Mouse (Mus musculus) forebrain, embryonic 13.5 days (tissue): ENCODE results near the gene Rassf2. TPM values are rescaled to one million over a fixed set of nuclear protein-coding genes. Genes with fewer than 3 reads are reported as not detected.
A peak's percentile ranks its signal among the peaks of the same experiment; 100 is the strongest.

Source experiments
- ATAC-seq: fragments of 200-750 bp; cut with Nextera tagmentation; 2 replicates; pipeline ENCODE4 v1.8.0; 2017
- H3K27ac ChIP-seq: fragments of 300-500 bp; sonication (generic); 2 replicates; pipeline ENCODE4 v1.5.1; 2015; ENCODE audit warnings: inconsistent platforms, mild to moderate bottlenecking, moderate library complexity
- H3K27me3 ChIP-seq: fragments of 300-500 bp; sonication (generic); 2 replicates; pipeline ENCODE4 v1.6.1; 2015; ENCODE audit warnings: mild to moderate bottlenecking, inconsistent platforms
- H3K36me3 ChIP-seq: fragments of 300-500 bp; sonication (generic); 2 replicates; pipeline ENCODE4 v1.6.1; 2015; ENCODE audit warnings: mild to moderate bottlenecking, inconsistent platforms; ENCODE audit not compliant: poor library complexity, severe bottlenecking
- H3K4me1 ChIP-seq: fragments of 300-500 bp; sonication (generic); 2 replicates; pipeline ENCODE4 v1.6.1; 2015; ENCODE audit warnings: inconsistent platforms
- H3K4me2 ChIP-seq: fragments of 300-500 bp; sonication (generic); 2 replicates; pipeline ENCODE4 v1.6.1; 2015; ENCODE audit warnings: inconsistent platforms, mild to moderate bottlenecking, moderate library complexity
- H3K4me3 ChIP-seq: fragments of 300-500 bp; sonication (generic); 2 replicates; pipeline ENCODE4 v1.5.1; 2015; ENCODE audit warnings: mild to moderate bottlenecking, inconsistent platforms
- H3K9ac ChIP-seq: fragments of 300-500 bp; sonication (generic); 2 replicates; pipeline ENCODE4 v1.6.1; 2015; ENCODE audit warnings: mild to moderate bottlenecking, inconsistent platforms
- H3K9me3 ChIP-seq: fragments of 300-500 bp; sonication (generic); replicated peaks from 2 replicates; pipeline ENCODE4 v1.6.1; 2016; ENCODE audit warnings: inconsistent platforms
- WGBS: fragments of 180-500 bp; shearing (Covaris S2); methylation state at CpG from one replicate; pipeline ENCODE4 v1.1.7; 2015; 5-methylcytosine and 5-hydroxymethylcytosine counted together
- polyA plus RNA-seq: library from polyadenylated mRNA; unstranded; fragments of >200 nt; fragmentation: Nextera tagmentation; extraction: Ambion mirVana; gene quantifications from 2 replicates; pipeline ENCODE4 v1.2.1, GENCODE M21; 2015

Rassf2 gene
- polyA plus RNA-seq, 1 experiment from 2014 or later: 21.1 TPM

DNA sequence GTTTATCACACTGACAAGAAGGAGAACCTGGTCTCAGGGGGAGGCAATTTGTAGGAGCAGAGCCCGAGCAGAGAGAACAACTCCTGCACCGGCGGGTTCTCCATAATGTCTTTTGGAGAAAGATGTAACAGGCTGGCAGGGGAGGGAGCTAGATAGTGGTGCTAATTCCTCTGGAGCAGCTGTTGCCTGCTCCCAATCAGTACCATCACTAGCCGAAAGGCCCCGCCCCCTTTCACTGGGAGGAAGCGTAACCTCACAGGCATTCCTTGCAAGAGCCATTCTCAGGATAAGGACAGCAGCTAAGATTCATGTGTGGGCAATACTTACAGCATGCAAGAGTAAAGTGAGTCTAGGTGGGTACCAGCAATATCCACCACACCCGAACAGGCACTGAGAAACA is 12.4 kb downstream of the Rassf2 start:
- WGBS: 71% methylated on average over 7 of the region's 7 CpGs
- ATAC-seq: no peak
- no peaks in the 10 kb centered on the region for H3K9me3 ChIP-seq

DNA sequence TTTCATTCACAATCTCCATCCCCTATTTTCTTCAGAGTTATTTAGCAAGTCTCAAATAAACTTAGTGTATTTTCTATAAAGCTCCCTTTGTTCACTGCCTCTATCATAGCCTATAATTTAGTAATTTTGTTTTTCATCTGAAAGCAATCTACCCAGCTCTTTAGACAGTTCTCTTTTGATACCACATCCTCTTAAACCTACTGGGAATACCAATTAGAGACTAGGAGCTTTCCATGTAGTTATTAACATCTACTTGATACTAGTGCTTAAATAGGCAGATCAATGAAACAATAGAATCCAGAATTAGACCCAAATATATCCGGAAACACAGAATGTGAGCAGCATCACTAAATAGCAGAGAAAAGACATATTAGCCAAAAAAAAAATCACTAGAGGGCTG is 14.0 kb downstream of the Rassf2 start:
- Histone ChIP-seq H3K27me3 (no peaks in the 10 kb centered on the region), H3K27ac (no peak overlapping the region), H3K9ac (no peak overlapping the region), H3K9me3 (no peaks in the 10 kb centered on the region), H3K4me1 (no peaks in the 10 kb centered on the region; the same call in 1 of the 2 replicates), H3K4me3 (no peak overlapping the region), H3K4me2 (no peak overlapping the region), H3K36me3 (peaks cover 15% of the 10 kb centered on the region)
- 0 out of 2 replicates have a peak, but pooled peaks have one; percentile 16 for ATAC-seq
- WGBS: 51% methylated on average over 1 of the region's 1 CpGs

More for the DNA sequence above, 12.4 kb downstream of the Rassf2 start:
- H3K4me2 ChIP-seq: no peak overlapping the region
- no peaks in the 10 kb centered on the region; the same call in 1 of the 2 replicates for H3K36me3 ChIP-seq
- H3K27ac ChIP-seq: no peak overlapping the region
- no peaks in the 10 kb centered on the region; the same call in 1 of the 2 replicates for H3K4me1 ChIP-seq
- H3K27me3 ChIP-seq: no peaks in the 10 kb centered on the region
- no peak overlapping the region for H3K4me3 ChIP-seq
- H3K9ac ChIP-seq: no peak overlapping the region

DNA sequence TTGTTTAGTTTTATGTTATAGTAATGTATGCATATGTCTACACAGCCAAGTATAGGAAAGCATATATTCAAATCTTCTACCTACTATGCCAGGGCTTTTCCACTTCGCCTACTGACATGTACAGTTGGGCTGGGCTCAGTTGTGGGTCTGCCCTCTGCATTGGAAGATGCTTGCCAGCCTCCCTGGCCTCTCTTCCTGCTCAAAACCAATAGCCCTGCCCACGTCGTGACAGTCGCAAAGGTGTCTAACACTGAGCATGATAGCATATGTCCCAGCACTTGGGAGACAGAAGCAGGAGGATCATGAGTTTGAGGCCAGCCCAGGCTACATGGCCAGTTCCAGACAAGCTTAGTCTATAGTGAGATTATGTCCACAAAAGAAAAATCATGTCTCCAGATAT is 16.9 kb downstream of the Rassf2 start:
- Histone ChIP-seq H3K4me3 (no peak overlapping the region), H3K27ac (no peak overlapping the region), H3K4me2 (no peak overlapping the region), H3K9ac (no peak overlapping the region), H3K27me3 (no peaks in the 10 kb centered on the region), H3K36me3 (peaks cover 43% of the 10 kb centered on the region), H3K9me3 (no peaks in the 10 kb centered on the region), H3K4me1 (no peaks in the 10 kb centered on the region; the same call in 1 of the 2 replicates)
- ATAC-seq: no peak
- WGBS: 94% methylated on average over 4 of the region's 4 CpGs

DNA sequence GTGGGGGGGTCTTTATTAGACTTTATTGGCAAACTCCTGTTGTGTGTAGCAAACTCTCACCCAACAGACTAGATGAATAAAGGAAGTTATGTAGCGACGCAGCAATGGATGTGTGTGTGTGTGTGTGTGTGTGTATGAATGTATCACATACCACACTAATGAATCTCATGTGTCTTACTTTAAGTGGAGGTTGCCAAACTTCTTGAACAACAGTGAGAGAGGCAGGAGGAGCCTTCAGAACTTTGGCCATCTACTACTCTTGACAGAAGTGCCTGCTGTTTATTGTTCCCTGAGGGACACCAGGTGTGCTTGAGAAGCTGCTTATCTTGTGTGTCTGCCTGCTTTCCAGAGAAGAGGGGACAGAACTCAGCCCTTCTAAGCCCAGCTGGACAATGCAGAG is 19.3 kb downstream of the Rassf2 start:
- Histone ChIP-seq H3K4me2 (no peak overlapping the region), H3K4me1 (no peaks in the 10 kb centered on the region), H3K4me3 (no peak overlapping the region), H3K9ac (no peak overlapping the region), H3K27ac (no peak overlapping the region), H3K27me3 (no peaks in the 10 kb centered on the region), H3K36me3 (peaks cover 61% of the 10 kb centered on the region), H3K9me3 (no peaks in the 10 kb centered on the region)
- ATAC-seq: no peak
- WGBS: 100% methylated on average over 2 of the region's 2 CpGs

DNA sequence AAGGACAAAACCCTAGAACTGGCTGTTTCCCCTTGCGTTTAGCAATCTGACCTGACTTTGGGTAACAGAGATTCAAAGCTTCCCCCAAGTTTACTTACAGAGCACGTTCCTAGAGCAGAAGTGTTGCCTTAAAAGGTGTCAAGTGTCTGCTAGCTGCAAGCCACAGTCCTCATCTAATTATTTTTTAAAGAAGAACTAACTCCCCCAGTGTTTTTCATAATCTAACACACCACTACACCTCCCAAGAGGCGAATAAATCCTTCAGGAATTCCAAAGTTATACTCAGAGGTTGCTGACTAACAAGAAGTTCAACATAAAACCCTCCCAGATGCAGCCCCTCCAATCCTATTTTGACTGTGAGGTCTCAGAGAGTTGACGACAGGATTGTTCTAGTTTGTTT is 21.9 kb downstream of the Rassf2 start:
- no peak overlapping the region for H3K4me3 ChIP-seq
- H3K27me3 ChIP-seq: no peaks in the 10 kb centered on the region
- H3K9me3 ChIP-seq: no peaks in the 10 kb centered on the region
- no peak overlapping the region for H3K4me2 ChIP-seq
- H3K36me3 ChIP-seq: peaks cover 87% of the 10 kb centered on the region
- H3K27ac ChIP-seq: no peak overlapping the region
- WGBS: 73% methylated on average over 4 of the region's 4 CpGs
- no peak overlapping the region for H3K9ac ChIP-seq
- H3K4me1 ChIP-seq: no peaks in the 10 kb centered on the region
- ATAC-seq: no peak

DNA sequence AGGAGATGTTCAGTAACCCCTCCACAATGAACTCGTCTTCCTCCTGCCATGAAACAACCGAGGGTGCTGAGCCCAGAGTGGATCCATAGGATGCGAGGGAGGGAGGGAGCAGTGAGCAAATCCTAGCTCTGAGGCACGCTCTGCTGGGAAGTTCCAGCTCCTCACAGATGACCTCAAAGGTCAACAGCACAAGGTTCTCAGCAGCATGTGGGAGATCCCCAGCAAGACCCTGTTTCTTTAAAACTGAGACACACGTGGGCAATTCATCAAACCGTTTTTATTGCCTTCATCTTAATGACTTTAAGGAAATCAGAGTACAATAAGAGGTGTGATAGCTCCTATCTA is 22.6 kb downstream of the Rassf2 start:
- 64% methylated on average over 6 of the region's 6 CpGs for WGBS
- Histone ChIP-seq H3K36me3 (peaks cover 94% of the 10 kb centered on the region), H3K9me3 (no peaks in the 10 kb centered on the region), H3K27me3 (no peaks in the 10 kb centered on the region), H3K9ac (no peak overlapping the region), H3K4me1 (no peaks in the 10 kb centered on the region), H3K27ac (no peak overlapping the region), H3K4me3 (no peak overlapping the region), H3K4me2 (no peak overlapping the region)
- ATAC-seq: no peak

DNA sequence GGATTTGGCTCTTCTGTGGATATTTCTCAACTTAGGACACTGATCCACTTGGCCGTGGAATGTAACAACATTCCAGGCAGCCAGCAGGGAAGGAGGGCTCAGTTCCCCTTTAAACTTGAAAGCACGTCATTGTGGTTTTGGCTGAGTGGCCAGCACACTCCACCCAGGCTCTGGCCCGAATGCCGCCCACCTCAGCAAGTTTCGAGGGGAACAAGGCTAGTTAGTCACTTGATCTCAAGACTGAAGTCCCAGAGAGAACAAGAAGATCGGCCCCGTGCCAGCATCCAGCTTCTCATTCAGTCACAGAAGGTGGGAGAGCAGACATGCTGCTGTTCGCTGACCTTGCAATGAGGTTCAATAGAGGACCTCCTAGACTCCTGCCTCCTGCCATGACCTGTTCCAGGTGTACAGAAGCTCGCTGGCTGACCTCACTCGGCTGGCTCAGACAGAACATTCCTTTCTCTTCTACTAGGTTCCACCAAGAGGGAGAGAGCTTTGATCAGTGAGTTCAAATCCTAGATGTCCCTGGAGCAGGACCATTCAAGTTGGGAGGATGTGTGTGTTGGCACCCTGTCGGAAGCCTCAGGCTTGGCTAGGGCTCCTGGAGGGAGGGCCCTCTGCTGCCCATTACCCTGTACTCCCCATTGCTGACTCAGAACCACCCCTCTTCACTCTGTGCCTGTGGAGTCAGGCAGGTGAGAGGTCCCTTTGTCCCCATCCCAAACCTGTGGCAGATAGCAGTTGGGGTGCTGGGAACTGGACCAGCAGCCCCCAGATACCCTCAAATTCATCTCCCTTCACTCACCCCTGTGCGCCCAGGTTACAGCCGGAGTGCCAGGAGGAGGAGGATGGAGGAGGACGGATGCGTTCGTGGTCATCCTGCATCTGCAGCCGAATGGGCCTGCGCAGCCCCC is 23.2 kb downstream of the Rassf2 start:
- Histone ChIP-seq H3K27me3 (no peaks in the 10 kb centered on the region), H3K4me3 (no peak overlapping the region), H3K27ac (no peak overlapping the region), H3K4me1 (no peaks in the 10 kb centered on the region), H3K9me3 (no peaks in the 10 kb centered on the region), H3K9ac (no peak overlapping the region), H3K36me3 (peaks cover 92% of the 10 kb centered on the region), H3K4me2 (no peak overlapping the region)
- no peak for ATAC-seq
- 90% methylated on average over 18 of the region's 18 CpGs for WGBS

DNA sequence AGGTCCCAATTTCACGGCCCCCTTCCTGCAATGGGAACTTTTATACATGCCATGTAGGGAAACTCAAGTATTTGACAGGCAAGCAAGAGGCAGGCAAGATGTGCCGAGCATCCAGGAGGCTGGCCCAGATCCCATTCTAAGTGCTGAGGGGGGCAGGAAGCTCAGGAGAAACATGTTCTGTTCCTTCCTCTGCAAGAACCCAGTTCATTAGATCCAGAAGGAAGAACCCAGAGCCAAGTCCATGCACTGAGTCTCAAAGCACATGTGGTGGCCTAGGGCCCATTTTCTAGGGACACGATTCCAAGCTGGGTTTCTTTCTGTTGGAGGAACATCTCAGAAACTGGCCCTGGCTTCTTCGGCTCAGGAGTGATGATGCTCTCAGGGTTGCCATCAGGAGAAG is 24.6 kb downstream of the Rassf2 start:
- Histone ChIP-seq H3K4me2 (no peak overlapping the region), H3K4me3 (no peak overlapping the region), H3K27me3 (no peaks in the 10 kb centered on the region), H3K4me1 (no peaks in the 10 kb centered on the region), H3K9me3 (no peaks in the 10 kb centered on the region), H3K9ac (no peak overlapping the region), H3K36me3 (peaks cover 88% of the 10 kb centered on the region), H3K27ac (no peak overlapping the region)
- ATAC-seq: no peak
- 92% methylated on average over 4 of the region's 4 CpGs for WGBS

DNA sequence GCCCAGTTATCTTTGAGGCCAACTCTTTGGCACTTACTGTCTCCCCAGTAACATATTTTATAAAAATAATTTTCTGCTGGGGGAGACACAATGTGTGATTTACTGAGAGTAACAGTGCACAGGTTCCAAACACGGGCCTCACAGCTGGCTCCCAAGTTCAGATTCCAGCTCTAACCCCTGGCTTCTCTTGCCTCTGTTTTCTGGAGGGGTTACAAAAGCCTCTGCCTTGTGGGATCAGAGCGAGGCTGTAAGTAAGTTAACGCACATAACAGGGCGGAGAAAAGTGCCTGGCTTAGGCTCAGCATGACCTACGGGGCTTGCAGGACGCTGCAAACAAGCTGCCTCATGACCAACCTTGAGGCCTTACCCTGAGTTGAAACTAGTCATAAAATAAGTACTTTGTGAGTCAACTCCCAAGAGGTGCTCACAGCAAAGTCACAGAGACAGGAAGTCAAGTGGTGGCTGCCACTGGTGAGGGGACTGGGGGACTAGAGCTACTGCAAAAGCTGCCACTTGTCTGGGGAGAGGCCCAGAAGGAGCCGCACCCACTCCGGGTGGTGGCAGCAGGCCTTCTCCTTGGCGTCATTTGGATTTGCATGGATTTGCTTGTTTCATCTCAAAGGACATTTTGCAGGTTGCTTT is 25.4 kb downstream of the Rassf2 start:
- H3K36me3 ChIP-seq: peaks cover 88% of the 10 kb centered on the region
- no peak overlapping the region for H3K9ac ChIP-seq
- 83% methylated on average over 9 of the region's 9 CpGs for WGBS
- H3K4me1 ChIP-seq: no peaks in the 10 kb centered on the region
- no peak overlapping the region for H3K4me2 ChIP-seq
- H3K27me3 ChIP-seq: no peaks in the 10 kb centered on the region
- no peak overlapping the region for H3K4me3 ChIP-seq
- ATAC-seq: no peak
- H3K27ac ChIP-seq: no peak overlapping the region
- no peaks in the 10 kb centered on the region for H3K9me3 ChIP-seq

DNA sequence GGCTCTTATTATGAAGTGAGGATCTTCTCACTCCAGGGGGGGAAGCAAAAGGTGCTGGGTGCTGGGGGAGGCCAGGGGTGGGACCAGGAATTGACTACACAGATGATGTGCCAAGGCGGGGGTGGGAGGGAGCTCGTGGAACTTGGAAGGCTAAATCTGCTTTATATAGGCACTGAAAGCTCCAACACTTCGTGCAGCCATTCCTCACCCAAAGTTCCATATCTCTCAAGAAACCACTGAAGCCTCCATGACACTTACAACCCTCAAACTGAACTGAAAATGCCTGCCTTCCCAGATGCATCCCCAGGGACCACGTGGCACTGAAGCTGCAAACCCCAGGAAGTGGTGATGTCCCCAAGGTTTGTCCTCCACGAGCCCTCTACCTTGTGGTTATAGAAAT is 26.1 kb downstream of the Rassf2 start:
- Histone ChIP-seq H3K9me3 (no peaks in the 10 kb centered on the region), H3K27ac (no peak overlapping the region), H3K4me2 (no peak overlapping the region), H3K9ac (no peak overlapping the region), H3K36me3 (peaks cover 88% of the 10 kb centered on the region), H3K4me3 (no peak overlapping the region), H3K4me1 (no peaks in the 10 kb centered on the region), H3K27me3 (no peaks in the 10 kb centered on the region)
- 85% methylated on average over 5 of the region's 5 CpGs for WGBS
- no peak for ATAC-seq

DNA sequence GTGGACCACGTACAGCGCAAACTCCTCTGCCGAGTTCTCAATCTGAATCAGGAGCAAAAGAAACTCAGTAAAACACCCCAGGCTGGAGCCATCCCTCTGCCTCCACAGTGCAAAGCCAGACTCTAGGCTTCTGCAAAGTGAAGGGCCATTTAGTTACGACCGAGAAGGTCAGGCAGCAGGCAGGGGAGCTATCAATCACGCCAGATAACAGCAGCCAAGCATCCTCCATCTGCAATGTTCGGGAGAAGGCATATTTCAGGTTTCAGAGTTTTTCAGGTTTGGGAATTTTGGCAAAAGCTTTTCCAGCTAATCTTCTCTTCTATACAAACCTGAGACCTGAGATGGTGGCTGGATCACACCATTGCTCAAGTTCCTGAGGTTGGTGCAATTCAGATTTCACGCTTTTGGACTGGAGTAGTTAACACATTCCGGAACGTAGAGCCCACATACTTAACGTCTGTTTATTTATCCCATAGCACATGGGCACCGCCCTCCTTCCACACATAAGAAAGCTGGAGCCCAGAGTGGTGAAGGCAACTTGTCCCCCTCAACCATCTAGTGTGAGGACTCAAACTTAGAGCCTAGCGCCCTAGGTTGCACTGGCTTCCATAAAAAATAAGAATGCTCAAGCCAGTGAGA is 28.2 kb downstream of the Rassf2 start:
- WGBS: 92% methylated on average over 13 of the region's 13 CpGs
- H3K9me3 ChIP-seq: no peaks in the 10 kb centered on the region
- H3K4me1 ChIP-seq: 0 out of 2 replicates have a peak, but pooled peaks cover 4% of the 10 kb centered on the region
- H3K4me3 ChIP-seq: no peak overlapping the region
- H3K27me3 ChIP-seq: no peaks in the 10 kb centered on the region
- ATAC-seq: no peak
- H3K4me2 ChIP-seq: no peak overlapping the region
- H3K9ac ChIP-seq: no peak overlapping the region
- peaks cover 89% of the 10 kb centered on the region for H3K36me3 ChIP-seq
- H3K27ac ChIP-seq: no peak overlapping the region

DNA sequence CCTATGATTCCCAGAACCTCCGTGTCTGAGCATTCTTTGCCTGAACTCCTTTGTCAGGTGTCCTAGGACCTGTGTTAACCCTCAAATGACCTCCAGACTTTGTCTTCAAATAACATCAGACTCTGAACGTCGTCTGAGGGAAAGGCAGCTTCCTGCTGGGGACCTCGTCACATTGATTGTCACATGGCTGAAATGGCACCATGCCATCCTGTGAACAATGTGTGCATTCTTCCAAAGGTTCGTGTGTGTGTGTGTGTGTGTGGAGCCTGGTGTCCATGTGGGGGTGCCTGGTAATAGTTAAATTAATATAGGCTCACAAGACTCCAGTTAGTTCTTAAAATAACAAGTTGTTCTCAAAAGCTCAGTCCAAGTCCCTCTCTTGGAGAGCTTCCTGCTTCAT is 32.7 kb downstream of the Rassf2 start:
- Histone ChIP-seq H3K27ac (no peak overlapping the region), H3K9me3 (no peaks in the 10 kb centered on the region), H3K9ac (no peak overlapping the region), H3K4me3 (no peak overlapping the region), H3K4me1 (peaks cover 24% of the 10 kb centered on the region), H3K36me3 (peaks cover 69% of the 10 kb centered on the region), H3K4me2 (no peak overlapping the region), H3K27me3 (no peaks in the 10 kb centered on the region)
- WGBS: 27% methylated on average over 5 of the region's 5 CpGs
- no peak for ATAC-seq
